Mouse (Mus musculus): Measurements from ENCODE around the gene Etv6.

DNA sequence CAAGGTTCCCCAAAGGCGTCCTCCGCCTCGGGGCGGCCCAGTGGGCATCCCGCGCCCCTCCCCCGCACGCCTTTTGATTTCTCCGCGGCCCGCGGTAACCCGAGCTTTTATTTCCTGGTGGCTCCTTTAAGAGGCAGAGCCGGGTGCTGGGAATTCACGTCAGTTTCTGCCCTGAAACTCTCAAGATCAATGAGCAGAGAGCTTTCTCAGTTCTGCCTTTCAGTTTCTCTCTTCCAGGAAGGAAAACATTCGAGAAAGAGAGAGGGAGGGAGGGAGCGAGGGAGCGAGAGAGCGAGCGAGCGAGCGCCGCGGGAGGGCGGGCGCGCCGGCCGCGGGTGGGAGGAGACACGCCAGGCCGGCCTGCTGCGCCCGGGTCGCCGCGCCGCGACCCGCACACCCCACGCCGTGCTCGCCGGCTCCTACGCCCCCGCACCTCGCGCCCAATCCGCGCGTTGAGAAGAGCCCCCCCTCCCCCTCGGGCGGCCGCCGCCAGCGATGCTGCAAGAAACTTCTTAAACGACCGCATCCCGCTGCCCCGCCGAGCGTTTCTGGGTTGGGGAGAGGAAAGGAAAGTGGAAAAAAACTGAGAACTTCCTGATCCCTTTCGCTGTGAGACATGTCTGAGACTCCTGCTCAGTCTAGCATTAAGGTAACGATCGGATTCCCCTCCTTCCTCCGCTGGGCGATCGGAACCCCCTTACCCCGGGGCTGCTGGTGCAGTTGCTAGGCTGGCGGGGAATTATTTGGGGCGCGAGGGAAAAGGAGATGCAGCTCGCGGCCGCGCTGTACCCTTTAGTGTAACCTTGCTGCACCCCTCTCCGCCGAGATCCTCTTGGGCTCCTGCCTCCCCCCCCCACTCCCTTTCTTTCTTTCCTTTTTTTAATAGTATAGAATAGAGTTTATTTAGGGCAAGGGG lies at the start of gene Etv6:
- no peak for TF ChIP-seq GATA1 (IDR thresholded peaks at IDR 0.05; ENCODE audit: borderline replicate concordance, low read length)
- no peak for TF ChIP-seq CTCF (IDR thresholded peaks at IDR 0.05; ENCODE audit: low read depth, low read length)
- no peak for TF ChIP-seq POLR2AphosphoS5 (IDR thresholded peaks at IDR 0.05; ENCODE audit: insufficient replicate concordance, low read depth, low read length)
- no peak for TF ChIP-seq TAL1 (conservative IDR thresholded peaks at IDR 0.05; ENCODE audit: low read depth, low read length)

Data from G1E (cell line).